Mouse (Mus musculus): ENCODE data around the gene Abcf2.

DNA sequence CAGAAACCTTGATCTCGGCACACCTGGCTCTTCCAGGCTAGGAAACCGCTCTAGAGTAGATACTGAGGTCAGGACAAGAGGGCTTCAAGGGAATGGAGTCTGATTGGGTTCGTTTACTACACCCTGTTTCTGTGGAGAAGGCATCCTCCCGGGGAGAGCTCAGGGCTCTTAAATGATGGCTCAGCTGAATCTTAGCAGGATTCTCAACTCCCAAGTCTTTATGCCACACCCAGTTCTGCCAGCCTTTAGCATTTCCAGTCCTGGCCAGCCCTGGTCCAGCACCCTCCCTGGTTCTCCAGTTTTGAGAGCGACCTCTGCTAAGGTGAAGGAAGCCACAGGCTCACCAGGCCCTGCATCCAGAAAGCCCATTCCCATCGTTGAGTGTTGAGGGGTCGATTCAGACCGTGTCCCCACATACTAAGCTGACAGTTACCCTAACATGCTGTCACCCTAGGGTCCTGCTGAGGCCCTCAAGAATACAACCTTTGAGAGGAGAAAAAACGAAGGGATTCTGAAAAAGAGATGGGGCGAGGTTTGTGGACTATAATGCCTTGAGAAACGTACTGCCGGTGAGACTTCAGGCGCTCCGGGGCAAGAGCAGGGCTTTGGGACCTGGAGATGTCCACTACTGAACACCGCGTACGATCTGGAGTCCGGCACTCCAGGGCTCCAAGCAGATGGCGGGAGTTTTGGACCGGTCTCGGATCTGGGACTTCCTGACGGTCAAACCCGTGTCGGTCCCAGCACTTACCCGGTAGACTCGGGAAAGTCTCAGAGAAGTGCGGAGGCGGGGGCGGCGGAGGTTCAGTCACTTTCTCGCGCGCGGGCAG is 51.7 kb downstream of the Abcf2 start:
- TF ChIP-seq CTCF (IDR thresholded peaks at IDR 0.05; ENCODE audit: control insufficient read depth, insufficient read depth, insufficient read length) (no peak), USF1 (IDR thresholded peaks at IDR 0.05; ENCODE audit: low read depth) (no peak), MAX (IDR thresholded peaks at IDR 0.05) (no peak)

Data from C2C12 (cell line).